Mouse (Mus musculus) cerebellum, adult 18-20 months (tissue): ENCODE results near the gene Dmbt1.
A peak's percentile ranks its signal among the peaks of the same experiment; 100 is the strongest.
"Not testable (repeated sequence)": the region's sequence is repeated elsewhere in the genome, so short reads cannot be mapped to it uniquely, and the experiment has no call there.

Experiments used
- DNase-seq, 2 experiments: peaks; one replicate each; pipeline ENCODE4 v3.0.0; 2021

Gene Dmbt1

DNA sequence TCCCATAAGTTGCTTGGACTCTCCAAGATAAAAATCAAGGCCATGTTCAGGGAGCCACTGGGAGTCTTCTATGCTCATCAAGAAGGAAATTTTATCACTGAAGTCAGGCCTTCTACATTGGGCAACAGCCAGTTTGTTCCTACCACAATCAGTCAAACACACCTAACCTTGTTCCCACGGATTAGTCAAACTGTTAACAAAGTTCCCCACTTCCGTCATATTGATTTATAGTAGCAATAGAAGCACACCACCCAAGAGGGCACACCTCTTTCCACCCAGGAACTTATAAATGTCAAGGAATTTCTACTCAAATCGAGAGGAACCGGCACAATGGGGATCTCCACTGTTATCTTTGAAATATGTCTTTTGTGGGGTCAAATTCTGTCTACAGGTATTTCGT, at the start of gene Dmbt1:
TSS of gene Dmbt1 (plus strand) at position 299 of the 400 bp plus-strand sequence.
- DNase-seq, result no peak

GRCm38 (mm10) chr7:130982371-130982770, 49.5 kb upstream of the Dmbt1 start:
- no peak for DNase-seq

DNA sequence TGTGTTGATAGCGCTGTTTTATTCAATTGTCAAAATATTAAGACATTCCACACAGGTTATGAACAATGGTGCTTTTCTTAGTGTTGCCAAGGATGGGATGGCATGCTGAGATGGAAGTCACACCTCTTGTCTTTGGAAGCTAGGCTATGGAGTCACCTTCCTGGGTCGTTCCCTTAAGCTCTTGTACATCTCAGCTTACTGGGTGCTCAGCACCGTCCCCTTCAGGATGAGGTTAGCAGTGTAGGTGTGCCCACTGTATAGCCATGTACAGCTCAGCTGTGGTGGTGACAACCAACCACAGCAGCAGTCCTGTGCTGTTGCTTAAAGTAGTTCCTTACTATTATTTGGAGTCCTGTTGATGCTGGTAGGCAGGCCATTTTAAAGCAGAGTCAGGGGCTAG, 49.0 kb upstream of the Dmbt1 start:
- no peak for DNase-seq

DNA sequence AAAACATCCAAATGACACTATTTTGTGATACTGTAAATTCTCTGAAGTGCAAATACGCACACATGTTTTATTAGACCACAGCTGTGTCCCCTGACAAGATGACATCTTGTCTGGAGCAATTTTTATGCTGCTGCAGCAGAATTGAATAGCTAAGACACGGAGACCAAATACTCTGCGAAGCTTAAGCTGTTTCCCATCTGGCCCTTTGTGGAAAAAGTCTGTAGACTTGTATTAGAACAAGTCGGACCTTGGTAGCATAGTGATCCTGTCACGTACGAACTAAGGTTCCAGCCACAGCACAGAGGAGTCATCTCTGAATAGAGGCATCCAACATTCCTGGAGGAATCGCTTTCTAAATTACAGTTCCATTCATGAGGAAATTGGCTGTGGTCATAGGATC, 47.6 kb upstream of the Dmbt1 start:
- no peak for DNase-seq

DNA sequence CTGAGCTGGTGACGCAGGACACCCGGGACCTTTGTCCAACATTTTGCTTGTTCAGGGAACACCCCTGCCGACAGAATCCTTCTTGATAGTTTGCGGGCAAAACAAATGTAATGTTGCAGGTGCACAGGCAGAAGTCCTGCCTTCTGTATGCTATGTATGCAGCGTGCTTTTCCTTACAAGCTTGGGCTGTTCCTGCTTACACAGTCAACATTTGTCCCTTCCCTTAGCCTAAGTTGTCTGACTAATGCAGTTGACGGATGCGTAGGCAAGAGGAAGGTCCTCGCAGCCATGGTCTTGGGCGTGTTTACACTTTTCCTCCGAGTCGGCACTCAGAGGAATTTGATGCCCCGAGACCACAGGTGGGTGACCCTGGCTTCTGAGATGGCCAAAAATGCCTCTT, 46.7 kb upstream of the Dmbt1 start:
- DNase-seq, result no peak

GRCm38 (mm10) chr7:130985716-130986115, 46.1 kb upstream of the Dmbt1 start:
- no peak for DNase-seq

GRCm38 (mm10) chr7:130988146-130988545, 43.7 kb upstream of the Dmbt1 start:
- DNase-seq, result no peak

GRCm38 (mm10) chr7:130989371-130989770, 42.5 kb upstream of the Dmbt1 start:
- no peak for DNase-seq

GRCm38 (mm10) chr7:130991174-130991789, 40.6 kb upstream of the Dmbt1 start:
- no peak for DNase-seq

DNA sequence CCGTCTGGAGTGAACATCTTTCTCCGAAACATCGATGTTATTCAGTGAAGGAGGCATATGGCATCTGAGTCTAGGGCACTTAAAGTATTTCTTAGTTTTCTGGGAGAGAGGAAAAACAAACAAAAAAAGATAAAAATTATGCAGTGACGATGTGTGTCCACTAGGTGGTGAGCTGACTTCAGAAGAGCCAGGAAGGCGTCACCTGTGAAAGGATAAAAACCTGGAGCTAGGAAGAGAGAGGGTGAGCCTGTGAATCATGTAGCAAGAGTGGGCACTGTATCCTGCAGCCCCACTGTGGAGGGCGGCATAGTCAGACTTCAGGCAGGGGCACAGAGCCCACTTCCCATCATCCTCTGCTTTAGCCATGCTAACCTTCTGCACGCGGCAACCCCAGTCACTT, 37.9 kb upstream of the Dmbt1 start:
- peak in 1 of 2 experiments; percentile 27 for DNase-seq

DNA sequence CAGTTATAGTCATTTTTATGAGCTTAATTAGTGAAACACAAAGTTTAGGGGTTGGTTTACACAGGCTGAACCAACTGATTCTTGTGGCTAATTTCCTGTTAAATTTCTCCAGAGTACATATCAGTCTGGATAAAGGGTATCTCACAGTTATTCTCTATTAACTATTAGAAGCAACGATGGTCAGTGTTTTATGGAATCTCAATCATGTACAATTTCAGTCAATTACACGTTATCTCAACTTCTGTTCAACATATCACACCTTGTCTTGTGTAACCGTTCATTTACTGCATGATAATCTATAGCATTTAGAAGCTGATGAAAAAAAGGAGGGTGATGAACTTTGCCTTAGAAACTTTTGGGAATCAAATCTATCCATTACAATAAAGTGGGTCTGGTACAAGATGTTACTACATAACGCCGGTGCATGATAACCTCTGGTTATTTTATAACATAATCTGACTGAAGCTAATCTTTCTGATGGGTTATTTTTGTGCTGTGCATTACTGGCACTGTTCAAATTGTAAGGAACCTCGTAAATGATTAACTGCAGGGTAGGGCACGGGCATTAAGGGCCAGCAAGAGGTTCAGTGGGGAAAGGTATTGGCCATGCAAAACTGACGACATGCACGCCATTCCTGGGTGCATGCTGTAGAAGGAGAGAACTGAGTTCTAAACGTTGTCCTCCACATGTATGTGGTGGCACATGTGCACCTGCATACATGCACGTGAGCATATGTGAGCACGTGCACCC, 29.7 kb upstream of the Dmbt1 start:
- no peak for DNase-seq

DNA sequence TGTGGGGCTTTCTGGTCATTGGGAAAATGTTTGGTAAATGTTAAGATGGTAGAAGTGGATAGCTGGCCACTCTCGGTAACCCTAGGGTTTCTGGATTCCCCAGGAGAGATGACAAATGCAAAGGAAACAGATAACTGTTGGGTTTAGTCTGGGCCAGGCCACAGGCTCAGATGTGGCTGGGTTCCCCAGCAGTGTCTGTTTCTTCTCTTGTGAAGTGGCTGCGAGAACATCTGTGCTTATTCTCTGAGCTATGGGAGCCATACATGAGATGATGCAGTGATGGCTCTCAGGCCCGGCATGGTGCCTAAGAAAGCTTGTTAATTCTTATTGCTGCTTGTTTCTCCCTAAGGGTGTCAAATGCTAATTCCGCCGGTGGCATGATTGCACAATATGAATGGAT, 27.8 kb upstream of the Dmbt1 start:
- DNase-seq, result no peak

- DNase-seq, result no peak
Measured at GRCm38 (mm10) chr7:131007221-131007620, 24.6 kb upstream of the Dmbt1 start.

DNA sequence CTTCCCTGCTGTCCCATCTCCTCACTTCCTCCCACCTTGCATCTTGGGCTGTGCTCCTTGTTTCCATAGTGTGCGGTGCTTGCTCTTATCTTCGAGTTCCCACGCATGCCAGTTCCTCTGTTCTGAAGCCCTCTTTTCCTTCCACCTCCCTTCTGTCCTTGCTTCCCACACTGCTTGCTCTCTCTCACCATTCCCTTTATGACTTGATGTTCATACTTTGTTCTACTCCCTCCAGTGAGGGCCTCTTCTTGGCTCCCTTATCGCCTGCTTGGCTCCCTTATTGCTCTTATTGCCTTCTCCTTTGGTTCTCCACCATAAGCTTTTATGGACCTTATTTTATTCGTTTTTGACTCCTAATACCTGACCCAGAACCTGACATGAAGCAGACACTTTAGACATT, 22.7 kb upstream of the Dmbt1 start:
- DNase-seq, result no peak

- no peak for DNase-seq
Measured at GRCm38 (mm10) chr7:131011901-131012300, 20.0 kb upstream of the Dmbt1 start.

- DNase-seq, result no peak
Measured at GRCm38 (mm10) chr7:131019181-131019580, 12.7 kb upstream of the Dmbt1 start.

GRCm38 (mm10) chr7:131024807-131025206, 7.0 kb upstream of the Dmbt1 start:
- DNase-seq, result no peak

- DNase-seq, result no peak
Measured at GRCm38 (mm10) chr7:131027557-131027956, 4.3 kb upstream of the Dmbt1 start.

DNA sequence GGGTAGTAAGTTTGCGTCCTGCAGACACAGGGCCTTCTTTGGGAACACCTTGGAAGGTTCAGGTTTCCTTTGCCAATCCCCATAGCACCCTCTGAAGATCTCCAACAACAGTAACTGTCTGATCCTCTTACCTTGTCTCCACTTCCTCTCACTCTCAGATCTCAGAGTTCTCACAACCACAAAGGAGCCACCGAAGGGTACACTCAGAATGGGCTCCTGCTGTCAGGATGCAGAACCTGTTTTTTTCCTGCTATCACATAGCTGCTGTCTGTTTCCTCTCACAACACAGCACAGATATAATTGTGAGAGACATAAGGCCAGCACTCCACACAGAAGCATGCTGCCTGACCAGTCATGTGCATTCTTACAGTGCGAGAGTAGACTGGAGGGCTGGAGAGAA, 4.5 kb downstream of the Dmbt1 start:
- no peak for DNase-seq

DNA sequence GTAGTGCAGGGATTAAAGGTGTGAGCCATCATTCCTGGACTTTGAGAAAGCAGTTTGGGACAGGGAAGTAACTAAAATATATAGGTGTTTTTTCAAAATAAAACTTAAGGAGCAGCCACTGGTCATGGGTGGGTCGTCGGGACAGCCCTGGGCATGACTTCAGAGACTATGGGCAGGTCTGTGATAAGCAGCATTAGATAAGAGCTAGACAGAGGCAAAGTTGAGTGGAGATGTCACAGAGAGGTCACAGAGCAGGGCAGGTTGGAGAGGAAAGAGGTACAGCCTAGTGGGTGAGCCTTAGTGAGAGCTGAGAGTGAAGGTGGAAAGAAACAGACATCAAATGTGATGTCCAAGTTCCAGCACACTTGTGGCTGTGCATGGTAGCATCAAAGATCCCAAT, 5.2 kb downstream of the Dmbt1 start:
- no peak for DNase-seq

GRCm38 (mm10) chr7:131040760-131041159, 8.9 kb downstream of the Dmbt1 start:
- not testable (repeated sequence) for DNase-seq

- DNase-seq, result no peak
Measured at GRCm38 (mm10) chr7:131042657-131043056, 10.8 kb downstream of the Dmbt1 start.

- DNase-seq, result peak; percentile 7 to 9
Measured at GRCm38 (mm10) chr7:131045258-131045835, 13.5 kb downstream of the Dmbt1 start.

- not testable (repeated sequence) for DNase-seq
Measured at GRCm38 (mm10) chr7:131049829-131050228, 18.0 kb downstream of the Dmbt1 start.
